Mouse (Mus musculus) G1E (cell line): ENCODE measurements around the gene Hist1h2bp.

Experiments used
- CTCF ChIP-seq: IDR thresholded peaks from 2 replicates; pipeline ENCODE4 v1.5.1; 2012; ENCODE audit warnings: low read depth, low read length, inconsistent platforms, mixed read lengths
- GATA1 ChIP-seq: IDR thresholded peaks from 2 replicates; pipeline ENCODE4 v1.6.1; 2012; ENCODE audit warnings: borderline replicate concordance, low read length, inconsistent platforms, mixed read lengths
- POLR2AphosphoS5 ChIP-seq: IDR thresholded peaks from 2 replicates; pipeline ENCODE4 v1.6.1; 2012; ENCODE audit warnings: low read depth, low read length, inconsistent platforms; ENCODE audit not compliant: insufficient replicate concordance

DNA sequence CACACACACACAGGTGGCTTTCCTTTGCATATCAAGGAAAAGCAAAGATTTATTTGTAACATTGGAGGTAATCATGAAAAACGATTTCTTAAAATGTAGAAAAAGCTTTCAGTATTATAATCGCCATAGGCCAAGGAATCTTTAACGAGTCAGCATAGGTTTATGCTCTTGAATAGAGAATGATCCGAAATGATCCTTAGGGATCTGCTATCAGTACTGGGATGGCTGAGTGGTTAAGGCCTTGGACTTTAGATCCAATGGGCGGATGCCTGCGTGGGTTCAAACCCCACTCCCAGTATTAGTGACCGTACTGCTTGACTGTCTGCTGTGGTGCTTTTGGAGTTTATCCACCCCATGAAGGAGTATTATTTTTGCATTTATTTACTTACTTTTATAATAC lies 8.3 kb downstream of the Hist1h2bp start:
- TF ChIP-seq CTCF (no peak), POLR2AphosphoS5 (no peak), GATA1 (no peak)
